Mouse (Mus musculus): Measurements from ENCODE around the gene Fgfrl1.

DNA sequence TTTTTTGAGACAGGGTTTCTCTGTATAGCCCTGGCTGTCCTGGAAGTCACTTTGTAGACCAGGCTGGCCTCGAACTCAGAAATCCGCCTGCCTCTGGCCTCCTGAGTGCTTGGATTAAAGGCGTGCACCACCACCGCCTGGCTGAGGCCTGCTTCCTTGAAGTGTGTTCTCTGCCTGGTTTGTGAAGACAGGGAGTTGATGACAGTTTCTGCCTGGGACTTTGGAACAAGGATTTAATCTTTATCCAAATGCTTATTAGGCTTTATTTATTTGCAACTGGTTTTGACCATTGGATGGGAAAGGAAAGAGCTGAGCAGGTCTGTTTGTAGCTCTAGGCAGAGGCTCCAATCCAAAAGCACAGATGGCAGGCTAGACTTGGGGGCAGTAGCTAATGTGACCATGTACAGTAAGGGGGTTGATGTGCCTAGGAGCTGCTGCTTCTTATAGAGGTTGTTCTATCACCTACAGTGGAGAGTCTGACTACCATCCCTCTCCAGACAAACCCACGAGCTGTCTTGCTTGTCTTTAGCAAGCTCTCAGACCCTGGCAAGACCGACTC, 13.8 kb upstream of the Fgfrl1 start:
- no peak for TF ChIP-seq CTCF (IDR thresholded peaks at IDR 0.05; ENCODE audit: low read depth, low read length)
- no peak for TF ChIP-seq POLR2AphosphoS5 (IDR thresholded peaks at IDR 0.05; ENCODE audit: insufficient replicate concordance, low read depth, low read length)
- no peak for TF ChIP-seq GATA1 (IDR thresholded peaks at IDR 0.05; ENCODE audit: borderline replicate concordance, low read length)
- no peak for TF ChIP-seq TAL1 (conservative IDR thresholded peaks at IDR 0.05; ENCODE audit: low read depth, low read length)
- TF ChIP-seq GATA2 (IDR thresholded peaks at IDR 0.05; ENCODE audit: borderline replicate concordance, low read depth, low read length) = no peak
